Mouse (Mus musculus) hindbrain, embryonic 11.5 days (tissue): ENCODE data around the gene Dcaf17. TPM values are rescaled to one million over a fixed set of nuclear protein-coding genes. Genes with fewer than 3 reads are reported as not detected.
A peak's percentile ranks its signal among the peaks of the same experiment; 100 is the strongest.

ENCODE experiments used
- ATAC-seq: fragments of 200-750 bp; cut with Nextera tagmentation; 2 replicates; pipeline ENCODE4 v1.8.0; 2017; ENCODE audit warnings: mild to moderate bottlenecking, moderate TSS enrichment, moderate library complexity; ENCODE audit not compliant: low FRiP score
- DNase-seq: peaks from one replicate; pipeline ENCODE4 v3.0.0-alpha.2; 2015; ENCODE audit warnings: low spot score
- H3K27ac ChIP-seq: fragments of 300-500 bp; sonication (generic); 2 replicates; pipeline ENCODE4 v1.5.1; 2014; ENCODE audit warnings: mild to moderate bottlenecking, low read depth, low read length
- H3K27me3 ChIP-seq: fragments of 300-500 bp; sonication (generic); 2 replicates; pipeline ENCODE4 v1.6.1; 2014; ENCODE audit warnings: mild to moderate bottlenecking, low read length, moderate library complexity, mixed read lengths; ENCODE audit not compliant: control insufficient read depth, insufficient read depth
- H3K36me3 ChIP-seq: fragments of 300-500 bp; sonication (generic); 2 replicates; pipeline ENCODE4 v1.6.1; 2014; ENCODE audit warnings: mild to moderate bottlenecking, low read length, moderate library complexity, mixed read lengths; ENCODE audit not compliant: control insufficient read depth, insufficient read depth
- H3K4me1 ChIP-seq: fragments of 300-500 bp; sonication (generic); replicated peaks from 2 replicates; pipeline ENCODE4 v1.6.1; 2014; ENCODE audit warnings: low read length, mixed read lengths; ENCODE audit not compliant: control insufficient read depth, insufficient read depth
- H3K4me2 ChIP-seq: fragments of 300-500 bp; sonication (generic); replicated peaks from 2 replicates; pipeline ENCODE4 v1.6.1; 2014; ENCODE audit warnings: mild to moderate bottlenecking, low read depth, low read length
- H3K4me3 ChIP-seq: fragments of 300-500 bp; sonication (generic); 2 replicates; pipeline ENCODE4 v1.5.1; 2014; ENCODE audit warnings: low read depth, low read length
- H3K9ac ChIP-seq: fragments of 300-500 bp; sonication (generic); 2 replicates; pipeline ENCODE4 v1.6.1; 2014; ENCODE audit warnings: low read depth, low read length
- H3K9me3 ChIP-seq: fragments of 300-500 bp; sonication (generic); 2 replicates; pipeline ENCODE4 v1.6.1; 2016; ENCODE audit warnings: low read length; ENCODE audit not compliant: control insufficient read depth
- WGBS: fragments of 180-500 bp; shearing (Covaris S2); extraction: QIAGEN DNeasy Blood & Tissue Kit; methylation state at CpG from one replicate; pipeline ENCODE4 v1.1.7; 2014; 5-methylcytosine and 5-hydroxymethylcytosine counted together
- polyA plus RNA-seq: library from polyadenylated mRNA; unstranded; fragments of >200 nt; fragmentation: Nextera tagmentation; extraction: Ambion mirVana; gene quantifications from 2 replicates; pipeline ENCODE4 v1.2.1, GENCODE M21; 2014

Dcaf17 gene
- polyA plus RNA-seq, 1 experiment from 2014 or later: 42.4 TPM

DNA sequence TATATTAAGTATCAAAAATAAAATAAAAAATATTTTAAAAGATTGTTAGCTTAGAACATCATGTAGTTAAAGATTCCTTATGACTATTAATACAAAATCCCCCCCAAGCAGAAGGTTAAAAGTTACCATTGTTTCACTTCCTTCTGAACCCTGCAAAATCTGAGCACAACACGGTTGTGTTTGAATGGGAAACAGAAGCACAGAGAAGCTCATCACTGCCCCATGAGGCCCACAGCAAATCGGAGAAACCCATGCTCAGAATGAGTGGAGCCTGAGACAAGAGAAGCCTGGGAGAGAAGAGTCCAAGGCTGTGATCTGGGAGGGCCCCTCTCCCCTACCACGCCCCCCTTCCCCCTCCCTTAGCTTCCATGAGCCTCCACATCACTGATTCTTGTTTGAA is 49.6 kb downstream of the Dcaf17 start:
- Histone ChIP-seq H3K9ac (no peak overlapping the region), H3K36me3 (no peaks in the 10 kb centered on the region), H3K9me3 (no peaks in the 10 kb centered on the region), H3K4me1 (no peaks in the 10 kb centered on the region), H3K4me2 (no peak overlapping the region), H3K27me3 (no peaks in the 10 kb centered on the region), H3K4me3 (no peak overlapping the region), H3K27ac (no peak overlapping the region)
- no peak for DNase-seq
- ATAC-seq: no peak
- 70% methylated on average over 3 of the region's 3 CpGs for WGBS

DNA sequence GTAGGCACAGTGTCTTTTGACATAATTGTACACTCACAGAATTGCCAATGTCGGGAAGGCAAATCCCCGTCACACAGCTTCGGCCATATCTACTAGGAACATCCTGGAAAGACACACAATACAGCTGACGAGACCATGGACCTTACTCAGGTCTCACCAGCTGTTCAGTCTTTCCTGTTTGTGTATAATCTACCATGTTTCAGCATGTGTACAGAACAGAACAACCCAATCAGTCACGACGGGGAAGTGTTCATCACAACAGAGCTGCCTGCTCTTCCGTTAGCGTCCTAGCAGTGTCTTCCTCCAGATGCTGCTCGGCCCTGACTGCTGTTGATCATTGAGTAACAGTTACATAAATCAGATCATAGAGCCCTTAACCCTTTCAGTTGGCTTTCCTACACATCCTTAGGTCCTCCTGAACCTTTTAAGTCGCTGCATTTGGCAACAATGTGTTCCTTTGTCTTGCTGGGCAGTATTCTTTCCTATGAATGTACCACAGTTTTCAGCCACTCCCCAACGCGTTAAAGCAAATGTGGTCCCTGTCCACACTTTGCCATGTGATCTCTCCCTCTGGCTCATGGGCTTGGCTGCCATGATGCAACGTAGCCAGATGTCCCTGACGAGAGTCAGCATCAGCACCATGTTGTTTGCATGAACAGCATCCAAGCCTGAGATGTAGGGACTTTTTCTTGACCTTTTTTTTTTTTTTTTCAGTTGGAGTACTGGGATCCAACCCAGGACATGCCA is 50.5 kb downstream of the Dcaf17 start:
- H3K9me3 ChIP-seq: no peaks in the 10 kb centered on the region
- H3K4me1 ChIP-seq: no peaks in the 10 kb centered on the region
- H3K27ac ChIP-seq: no peak overlapping the region
- no peaks in the 10 kb centered on the region for H3K36me3 ChIP-seq
- no peak for ATAC-seq
- no peak for DNase-seq
- WGBS: 86% methylated on average over 14 of the region's 14 CpGs
- no peak overlapping the region for H3K4me2 ChIP-seq
- no peak overlapping the region for H3K9ac ChIP-seq
- no peak overlapping the region for H3K4me3 ChIP-seq
- H3K27me3 ChIP-seq: no peaks in the 10 kb centered on the region

DNA sequence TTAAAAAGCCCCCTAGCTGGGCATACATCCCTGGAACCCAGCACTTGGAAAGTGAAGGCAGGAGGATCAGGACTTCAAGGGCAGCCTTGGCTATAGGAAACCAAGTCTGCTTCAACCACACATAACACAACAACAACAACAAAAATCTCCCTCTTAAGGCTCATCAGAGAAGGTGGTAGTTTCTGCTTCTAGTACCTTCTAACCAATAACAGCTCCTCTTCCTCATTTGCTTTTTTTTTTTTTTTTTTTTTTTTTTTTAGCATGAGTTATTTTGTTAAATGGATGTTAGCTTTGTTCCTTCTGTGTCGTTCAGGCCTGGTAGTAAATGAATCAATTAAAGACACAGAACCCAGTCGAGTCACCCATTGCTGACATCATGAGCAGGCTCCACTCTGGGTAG is 52.1 kb downstream of the Dcaf17 start:
- WGBS: 81% methylated on average over 2 of the region's 2 CpGs
- ATAC-seq: no peak

DNA sequence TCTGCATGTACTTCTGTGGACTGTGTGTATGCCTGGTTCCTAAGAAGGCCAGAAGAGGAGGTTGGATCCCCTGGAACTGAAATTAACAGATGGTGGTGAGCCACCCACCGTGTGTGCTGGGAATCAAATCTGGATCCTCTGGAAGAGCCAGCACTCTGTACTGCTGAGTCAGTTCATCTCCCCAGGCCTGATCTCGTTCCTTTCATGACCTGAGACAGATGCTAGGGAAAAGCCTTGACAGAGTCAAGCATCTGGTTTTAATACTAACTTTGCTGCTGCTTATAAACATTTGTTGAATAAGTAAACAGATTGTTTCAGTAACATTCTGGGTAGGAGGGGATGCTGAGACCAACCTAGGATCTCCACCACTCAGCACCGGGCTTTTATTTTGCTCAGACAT is 53.4 kb downstream of the Dcaf17 start:
- no peaks in the 10 kb centered on the region for H3K4me1 ChIP-seq
- no peak overlapping the region for H3K4me2 ChIP-seq
- no peaks in the 10 kb centered on the region for H3K27me3 ChIP-seq
- whole genome bisulfite sequencing: 76% methylated on average over 3 of the region's 3 CpGs
- no peaks in the 10 kb centered on the region for H3K9me3 ChIP-seq
- H3K27ac ChIP-seq: no peak overlapping the region
- no peak for DNase-seq
- no peak overlapping the region for H3K9ac ChIP-seq
- H3K36me3 ChIP-seq: no peaks in the 10 kb centered on the region
- no peak for ATAC-seq
- H3K4me3 ChIP-seq: no peak overlapping the region

More for the DNA sequence above, 52.1 kb downstream of the Dcaf17 start:
- Histone ChIP-seq H3K9ac (no peak overlapping the region), H3K9me3 (no peaks in the 10 kb centered on the region), H3K4me1 (no peaks in the 10 kb centered on the region), H3K4me3 (no peak overlapping the region), H3K4me2 (no peak overlapping the region), H3K27me3 (no peaks in the 10 kb centered on the region), H3K27ac (no peak overlapping the region), H3K36me3 (no peaks in the 10 kb centered on the region)
- no peak for DNase-seq

DNA sequence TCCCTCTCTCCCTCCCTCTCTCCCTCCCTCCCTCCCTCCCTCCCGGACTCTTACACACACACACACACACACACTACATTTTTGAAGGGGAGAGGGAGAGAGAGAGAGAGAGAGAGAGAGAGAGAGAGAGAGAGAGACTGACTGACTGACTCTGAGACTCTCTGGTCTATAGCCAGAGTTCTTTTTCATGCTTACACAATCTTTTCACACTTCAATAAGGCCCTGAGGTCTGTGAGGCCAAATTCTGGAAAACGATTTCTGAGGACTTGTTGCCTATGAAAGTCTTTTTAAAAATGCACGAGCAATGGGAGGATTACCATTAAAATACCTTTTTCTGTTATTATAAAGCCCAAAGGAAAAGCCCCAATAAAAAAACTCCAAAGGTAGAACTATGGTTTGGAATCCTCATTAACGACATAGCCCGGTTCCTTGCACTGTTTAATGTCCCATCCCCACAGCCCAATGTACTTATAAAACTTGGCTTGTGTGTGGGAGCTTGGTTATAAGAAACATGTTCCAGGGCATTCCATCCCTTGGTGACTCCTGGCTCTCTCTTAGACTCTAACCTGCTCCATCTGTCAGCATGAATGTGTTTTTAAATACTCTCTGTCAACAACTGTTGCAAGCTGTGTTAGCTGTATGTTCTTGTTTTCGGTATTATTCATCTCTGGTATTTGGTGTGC is 58.5 kb downstream of the Dcaf17 start:
- Histone ChIP-seq H3K27ac (no peak overlapping the region), H3K36me3 (no peaks in the 10 kb centered on the region), H3K9ac (no peak overlapping the region), H3K4me3 (no peak overlapping the region), H3K4me2 (no peak overlapping the region), H3K27me3 (peaks cover 7% of the 10 kb centered on the region; the same call in 1 of the 2 replicates), H3K4me1 (no peaks in the 10 kb centered on the region; the same call in 1 of the 2 replicates), H3K9me3 (no peaks in the 10 kb centered on the region)
- no peak for DNase-seq
- WGBS: 89% methylated on average over 5 of the region's 6 CpGs
- ATAC-seq: no peak

DNA sequence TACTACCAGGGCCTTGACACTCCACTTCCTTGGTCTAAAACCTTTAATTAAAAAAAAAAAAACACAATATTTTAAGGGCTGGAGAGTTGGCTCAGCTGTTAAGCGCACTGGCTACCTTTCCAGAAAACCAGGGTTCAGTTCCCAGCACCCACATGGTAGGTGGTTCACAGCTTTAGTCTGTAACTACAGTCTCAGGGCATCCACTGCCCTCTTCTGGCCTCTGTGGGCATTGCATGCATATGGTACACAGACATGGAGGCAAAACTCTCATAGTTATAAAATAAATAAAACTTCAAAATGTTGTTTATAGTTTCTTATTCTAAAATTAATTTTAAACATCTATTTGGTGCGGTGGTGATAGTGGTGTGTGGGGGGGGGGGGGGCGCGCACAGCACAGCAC is 61.0 kb downstream of the Dcaf17 start:
- H3K36me3 ChIP-seq: no peaks in the 10 kb centered on the region
- no peaks in the 10 kb centered on the region; the same call in 1 of the 2 replicates for H3K4me1 ChIP-seq
- H3K4me3 ChIP-seq: no peak overlapping the region
- no peak overlapping the region for H3K4me2 ChIP-seq
- H3K27ac ChIP-seq: no peak overlapping the region
- no peak for ATAC-seq
- peaks cover 11% of the 10 kb centered on the region for H3K27me3 ChIP-seq
- no peaks in the 10 kb centered on the region for H3K9me3 ChIP-seq
- 89% methylated on average over 4 of the region's 4 CpGs for WGBS
- DNase-seq: no peak
- no peak overlapping the region for H3K9ac ChIP-seq

DNA sequence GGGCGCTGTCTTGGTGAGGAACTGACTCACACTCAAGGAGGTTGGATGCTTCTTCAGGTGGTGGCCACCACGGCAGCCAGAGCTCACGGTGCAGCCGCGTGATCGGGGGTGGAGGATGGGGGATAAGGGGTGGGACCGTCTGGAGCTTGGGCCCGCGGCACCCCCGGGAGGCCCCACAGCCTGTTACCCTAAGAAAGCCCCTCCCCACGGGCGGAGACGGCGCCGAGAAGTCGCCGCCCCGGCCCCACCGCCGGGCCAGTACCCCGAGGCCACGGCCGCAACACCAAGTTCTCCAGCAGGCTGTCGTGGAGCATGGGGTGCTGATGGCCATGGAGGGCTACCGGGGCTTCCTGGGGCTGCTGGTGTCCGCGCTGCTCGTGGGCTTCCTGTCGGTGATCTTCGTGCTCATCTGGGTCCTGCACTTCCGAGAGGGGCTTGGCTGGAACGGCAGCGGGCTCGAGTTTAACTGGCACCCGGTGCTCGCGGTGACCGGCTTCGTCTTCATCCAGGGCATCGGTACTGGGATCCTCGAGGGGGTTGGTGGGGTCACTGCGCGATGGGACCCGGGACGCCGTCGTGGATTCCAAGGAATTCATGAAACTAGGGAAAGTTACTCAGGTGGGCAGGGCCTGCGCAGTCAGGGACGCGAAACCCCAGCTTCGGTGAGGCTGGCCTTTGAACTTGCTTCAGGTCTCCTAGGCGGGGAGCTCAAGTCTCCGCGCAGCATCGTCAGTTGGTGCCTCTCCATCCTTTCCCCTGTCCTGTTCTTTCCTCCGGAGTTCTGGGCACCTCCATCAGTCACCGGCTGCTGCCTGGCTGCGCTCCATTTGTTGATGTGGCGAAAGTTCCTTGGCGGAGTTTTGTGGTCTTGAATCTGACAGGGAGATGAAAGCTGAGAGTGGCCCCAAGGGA is 62.9 kb downstream of the Dcaf17 start, which contains the start of gene Cybrd1:
Cybrd1 (plus strand) TSS at position 127 of the 912 bp plus-strand sequence.
- H3K4me3 ChIP-seq: peak within 1 kb of the TSS; percentile 43
- H3K4me1 ChIP-seq: no peaks in the 10 kb centered on the region; the same call in none of the 2 replicates
- no peak within 1 kb of the TSS for H3K27ac ChIP-seq
- H3K36me3 ChIP-seq: no peaks in the 10 kb centered on the region
- no peak for ATAC-seq
- peak within 1 kb of the TSS; percentile 85 for H3K4me2 ChIP-seq
- H3K9me3 ChIP-seq: no peaks in the 10 kb centered on the region
- peak within 1 kb of the TSS; percentile 40; the same call in 1 of the 2 replicates for H3K9ac ChIP-seq
- DNase-seq: peak; percentile 45
- WGBS: 4% methylated on average over 60 of the region's 60 CpGs
- H3K27me3 ChIP-seq: peaks cover 11% of the 10 kb centered on the region

DNA sequence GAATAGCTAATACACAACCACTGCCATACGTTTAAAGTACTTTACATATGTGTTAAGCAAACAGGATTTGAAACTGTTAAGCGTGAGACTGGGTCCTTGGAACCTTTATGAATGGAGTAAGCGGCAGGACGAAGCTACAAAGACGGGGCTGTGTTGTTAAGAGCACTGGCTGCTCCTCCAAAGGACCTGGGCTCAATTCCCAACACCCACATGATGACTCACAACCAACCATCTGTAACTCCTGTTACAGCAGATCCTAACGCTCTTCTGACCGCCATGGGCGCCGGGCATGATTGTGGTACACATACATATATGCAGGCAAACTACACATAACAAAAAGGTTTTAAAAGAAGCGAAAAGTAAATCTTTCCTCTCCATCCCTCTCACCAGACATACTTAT is 65.7 kb downstream of the Dcaf17 start:
- no peak overlapping the region for H3K27ac ChIP-seq

More for the DNA sequence above, 65.7 kb downstream of the Dcaf17 start:
- H3K9me3 ChIP-seq: no peaks in the 10 kb centered on the region
- no peak for ATAC-seq
- H3K4me3 ChIP-seq: no peak overlapping the region
- DNase-seq: no peak
- H3K4me1 ChIP-seq: no peaks in the 10 kb centered on the region; the same call in none of the 2 replicates
- WGBS: 84% methylated on average over 10 of the region's 10 CpGs
- no peak overlapping the region for H3K9ac ChIP-seq
- H3K4me2 ChIP-seq: no peak overlapping the region
- H3K27me3 ChIP-seq: peaks cover 11% of the 10 kb centered on the region
- no peaks in the 10 kb centered on the region for H3K36me3 ChIP-seq
